Mouse (Mus musculus): ENCODE results near the gene Pdzk1ip1. TPM values are rescaled to one million over a fixed set of nuclear protein-coding genes. Genes with fewer than 3 reads are reported as not detected.

Pdzk1ip1 gene
- polyA plus RNA-seq, 1 experiment = 0.30 TPM

DNA sequence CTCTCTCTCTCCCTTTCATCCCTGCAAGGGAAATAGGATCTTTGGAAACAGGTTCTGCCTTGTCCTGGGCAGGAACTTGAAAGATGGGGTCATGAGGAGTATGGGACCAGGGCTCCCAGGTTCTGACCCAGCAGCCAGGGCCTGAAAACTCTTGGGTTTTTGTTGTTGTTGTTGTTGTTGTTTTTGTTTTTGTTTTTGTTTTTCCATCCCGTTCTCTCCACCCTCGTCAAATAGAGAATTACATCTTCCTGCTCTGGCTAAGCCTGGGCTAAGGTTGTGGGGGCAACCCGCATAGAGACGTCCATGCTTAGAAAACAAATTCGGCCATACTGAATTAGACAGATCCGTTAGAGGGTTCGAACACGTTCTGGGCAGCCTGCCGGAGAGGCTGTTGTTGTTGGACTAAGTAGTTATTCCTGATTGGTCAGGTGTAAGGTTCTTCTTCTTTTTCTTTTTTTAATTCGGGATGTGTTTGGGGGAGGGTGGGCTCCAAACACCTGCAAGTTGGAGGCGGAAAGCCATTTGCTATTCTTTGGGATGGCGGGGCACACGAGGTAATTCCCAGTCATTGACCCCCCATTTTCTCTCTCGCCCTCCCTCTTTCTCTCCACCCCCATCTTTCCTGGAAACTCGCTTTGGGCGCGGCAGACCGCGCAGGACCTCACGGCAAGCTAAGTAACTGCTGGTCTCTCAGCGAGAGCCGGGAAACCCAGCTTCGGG, 29.5 kb upstream of the Pdzk1ip1 start:
- TF ChIP-seq POLR2A (IDR thresholded peaks at IDR 0.05; ENCODE audit: insufficient read length, low read depth) (no peak), REST (IDR thresholded peaks at IDR 0.05; ENCODE audit: insufficient read depth, insufficient read length) (no peak), MYOG (IDR thresholded peaks at IDR 0.05; ENCODE audit: control insufficient read depth in 1 of 3, insufficient read depth in 1 of 3, insufficient read length in 2 of 3, low read depth in 2 of 3) (no peak), SRF (IDR thresholded peaks at IDR 0.05; ENCODE audit: control insufficient read depth, insufficient read length, low read depth) (no peak), USF1 (IDR thresholded peaks at IDR 0.05; ENCODE audit: low read depth) (no peak), TCF12 (IDR thresholded peaks at IDR 0.05; ENCODE audit: insufficient read depth, poor library complexity, severe bottlenecking) (no peak), MYOD1 (IDR thresholded peaks at IDR 0.05; ENCODE audit: control insufficient read depth in 1 of 3, insufficient read length in 2 of 3, low read depth in 2 of 3) (no peak), MAX (IDR thresholded peaks at IDR 0.05; ENCODE audit: low read depth) (no peak), CEBPB (IDR thresholded peaks at IDR 0.05; ENCODE audit: insufficient read depth, poor library complexity, severe bottlenecking) (no peak), POLR2AphosphoS2 (IDR thresholded peaks at IDR 0.05; ENCODE audit: insufficient read length, low read depth) (no peak), E2F4 (IDR thresholded peaks at IDR 0.05; ENCODE audit: insufficient read depth) (no peak), TCF3 (IDR thresholded peaks at IDR 0.05; ENCODE audit: insufficient read length, low read depth) (no peak)
- Histone ChIP-seq H3K36me3 (ENCODE audit: control insufficient read depth, insufficient read depth) (no peaks in the 10 kb centered on the region), H3ac (ENCODE audit: control insufficient read depth, insufficient read length) (no peak overlapping the region), H3K27me3 (ENCODE audit: control insufficient read depth, insufficient read depth, insufficient read length) (peaks cover 60% of the 10 kb centered on the region), H3K4me3 (no peak overlapping the region), H3K79me2 (ENCODE audit: control insufficient read depth, insufficient read depth) (no peaks in the 10 kb centered on the region), H3K4me2 (ENCODE audit: low read depth) (no peak overlapping the region)

DNA sequence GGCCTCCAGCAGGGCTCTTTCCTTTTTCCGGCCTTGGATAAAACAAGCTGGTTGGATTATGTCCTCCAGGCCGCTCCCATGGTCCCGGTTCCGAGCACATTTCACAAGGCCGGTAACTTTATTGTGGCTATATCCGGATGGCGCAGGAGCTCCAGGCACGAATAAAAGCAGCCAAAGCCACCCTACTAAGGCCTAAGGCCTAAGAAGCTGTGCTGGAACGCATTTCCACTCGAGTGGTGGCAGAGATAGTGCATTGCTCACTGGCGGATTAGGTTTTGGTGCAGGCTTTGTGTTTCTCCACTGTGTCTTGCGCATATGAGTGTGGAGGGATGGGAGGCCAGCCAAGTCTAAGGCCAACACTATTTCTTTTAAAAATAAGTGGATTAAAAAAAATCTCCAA, 28.6 kb upstream of the Pdzk1ip1 start:
- no peak overlapping the region for H3K4me3 ChIP-seq
- no peak for TF ChIP-seq MYOD1 (IDR thresholded peaks at IDR 0.05; ENCODE audit: control insufficient read depth in 1 of 3, insufficient read length in 2 of 3, low read depth in 2 of 3)
- H3K4me2 ChIP-seq (ENCODE audit: low read depth) = no peak overlapping the region

DNA sequence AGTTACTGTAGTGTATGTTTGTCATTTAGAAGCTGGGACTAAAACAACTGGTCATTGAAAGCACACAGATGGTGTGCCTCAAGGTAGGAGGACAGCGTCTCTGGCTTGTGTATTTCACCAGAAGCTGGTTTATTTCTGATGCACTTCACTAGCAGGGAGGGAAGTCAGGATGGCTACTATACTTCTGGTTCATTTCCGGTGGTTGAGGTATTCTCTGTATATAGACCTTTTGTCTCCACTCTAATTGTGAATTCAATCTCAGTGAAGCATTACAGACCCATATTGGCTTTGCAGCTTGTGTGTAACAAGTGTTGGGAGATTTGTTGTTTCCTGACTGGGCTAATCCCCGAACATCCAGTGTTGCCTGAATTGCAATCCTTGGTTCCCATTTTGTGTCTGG, 27.8 kb upstream of the Pdzk1ip1 start:
- peaks cover 73% of the 10 kb centered on the region for H3K27me3 ChIP-seq (ENCODE audit: control insufficient read depth, insufficient read depth, insufficient read length)
- H3K4me3 ChIP-seq = no peak overlapping the region
- no peak for TF ChIP-seq USF1 (IDR thresholded peaks at IDR 0.05; ENCODE audit: low read depth)
- TF ChIP-seq REST (IDR thresholded peaks at IDR 0.05; ENCODE audit: insufficient read depth, insufficient read length) = no peak
- no peak for TF ChIP-seq CEBPB (IDR thresholded peaks at IDR 0.05; ENCODE audit: insufficient read depth, poor library complexity, severe bottlenecking)
- no peak for TF ChIP-seq TCF12 (IDR thresholded peaks at IDR 0.05; ENCODE audit: insufficient read depth, poor library complexity, severe bottlenecking)
- no peak for TF ChIP-seq MYOG (IDR thresholded peaks at IDR 0.05; ENCODE audit: control insufficient read depth in 1 of 3, insufficient read depth in 1 of 3, insufficient read length in 2 of 3, low read depth in 2 of 3)
- no peak for TF ChIP-seq POLR2A (IDR thresholded peaks at IDR 0.05; ENCODE audit: insufficient read length, low read depth)
- TF ChIP-seq TCF3 (IDR thresholded peaks at IDR 0.05; ENCODE audit: insufficient read length, low read depth) = no peak
- TF ChIP-seq MAX (IDR thresholded peaks at IDR 0.05; ENCODE audit: low read depth) = no peak
- H3ac ChIP-seq (ENCODE audit: control insufficient read depth, insufficient read length) = no peak overlapping the region
- no peaks in the 10 kb centered on the region for H3K79me2 ChIP-seq (ENCODE audit: control insufficient read depth, insufficient read depth)
- H3K36me3 ChIP-seq (ENCODE audit: control insufficient read depth, insufficient read depth) = no peaks in the 10 kb centered on the region
- H3K4me2 ChIP-seq (ENCODE audit: low read depth) = no peak overlapping the region

More for the DNA sequence above, 28.6 kb upstream of the Pdzk1ip1 start:
- H3ac ChIP-seq (ENCODE audit: control insufficient read depth, insufficient read length) = no peak overlapping the region
- peaks cover 67% of the 10 kb centered on the region for H3K27me3 ChIP-seq (ENCODE audit: control insufficient read depth, insufficient read depth, insufficient read length)
- no peaks in the 10 kb centered on the region for H3K79me2 ChIP-seq (ENCODE audit: control insufficient read depth, insufficient read depth)
- no peaks in the 10 kb centered on the region for H3K36me3 ChIP-seq (ENCODE audit: control insufficient read depth, insufficient read depth)

DNA sequence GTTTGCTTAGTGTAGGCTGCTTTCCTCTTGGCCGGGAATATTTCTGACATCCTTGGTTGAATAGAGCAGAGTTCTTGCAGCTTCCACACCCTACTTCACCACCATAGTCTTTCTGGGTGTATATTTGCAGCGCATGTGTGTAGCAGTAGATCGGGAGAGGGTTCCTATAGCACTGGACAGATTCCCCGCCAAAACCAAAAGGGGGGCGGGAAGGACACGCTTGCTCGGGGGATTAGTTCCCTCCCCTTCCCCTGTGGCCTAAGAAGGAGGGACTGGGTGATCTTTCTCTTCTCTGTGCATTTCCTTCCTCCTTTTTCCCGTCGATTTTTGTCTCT, 26.0 kb upstream of the Pdzk1ip1 start:
- peak overlapping the region; percentile 50 for H3K4me2 ChIP-seq (ENCODE audit: low read depth)
- no peaks in the 10 kb centered on the region for H3K36me3 ChIP-seq (ENCODE audit: control insufficient read depth, insufficient read depth)
- H3K4me3 ChIP-seq = no peak overlapping the region
- no peaks in the 10 kb centered on the region for H3K79me2 ChIP-seq (ENCODE audit: control insufficient read depth, insufficient read depth)
- TF ChIP-seq MAX (IDR thresholded peaks at IDR 0.05; ENCODE audit: low read depth) (no peak), MYOG (IDR thresholded peaks at IDR 0.05; ENCODE audit: control insufficient read depth in 1 of 3, insufficient read depth in 1 of 3, insufficient read length in 2 of 3, low read depth in 2 of 3) (no peak), SRF (IDR thresholded peaks at IDR 0.05; ENCODE audit: control insufficient read depth, insufficient read length, low read depth) (no peak), E2F4 (IDR thresholded peaks at IDR 0.05; ENCODE audit: insufficient read depth) (no peak), TCF3 (IDR thresholded peaks at IDR 0.05; ENCODE audit: insufficient read length, low read depth) (no peak), USF1 (IDR thresholded peaks at IDR 0.05; ENCODE audit: low read depth) (no peak), POLR2A (IDR thresholded peaks at IDR 0.05; ENCODE audit: insufficient read length, low read depth) (no peak), REST (IDR thresholded peaks at IDR 0.05; ENCODE audit: insufficient read depth, insufficient read length) (no peak)
- peak overlapping the region; percentile 28 for H3ac ChIP-seq (ENCODE audit: control insufficient read depth, insufficient read length)
- H3K27me3 ChIP-seq (ENCODE audit: control insufficient read depth, insufficient read depth, insufficient read length) = peaks cover 63% of the 10 kb centered on the region

DNA sequence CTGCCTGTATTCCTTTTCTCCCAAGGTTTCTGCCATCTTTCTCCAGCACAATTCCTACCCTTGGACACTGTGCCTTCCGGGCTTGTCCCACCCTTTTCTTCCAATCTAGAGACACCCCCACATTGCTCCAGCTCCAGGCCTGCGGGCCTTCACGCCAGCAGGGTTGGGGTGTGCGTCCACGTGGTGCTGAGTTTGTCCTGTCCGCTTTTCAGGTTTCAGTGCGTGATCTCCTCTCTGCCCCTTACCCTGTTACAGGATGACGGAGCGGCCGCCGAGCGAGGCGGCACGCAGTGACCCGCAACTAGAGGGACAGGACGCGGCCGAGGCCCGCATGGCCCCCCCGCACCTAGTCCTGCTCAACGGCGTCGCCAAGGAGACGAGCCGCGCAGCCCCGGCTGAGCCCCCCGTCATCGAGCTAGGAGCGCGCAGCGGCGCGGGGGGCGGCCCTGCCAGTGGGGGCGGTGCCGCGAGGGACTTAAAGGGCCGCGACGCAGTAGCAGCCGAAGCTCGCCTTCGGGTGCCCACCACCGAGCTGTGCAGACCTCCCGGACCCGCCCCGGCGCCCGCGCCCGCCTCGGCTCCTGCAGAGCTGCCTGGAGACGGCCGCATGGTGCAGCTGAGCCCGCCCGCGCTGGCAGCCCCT, 25.5 kb upstream of the Pdzk1ip1 start:
- Histone ChIP-seq H3ac (ENCODE audit: control insufficient read depth, insufficient read length) (peak overlapping the region; percentile 28), H3K27me3 (ENCODE audit: control insufficient read depth, insufficient read depth, insufficient read length) (peaks cover 59% of the 10 kb centered on the region), H3K79me2 (ENCODE audit: control insufficient read depth, insufficient read depth) (no peaks in the 10 kb centered on the region), H3K36me3 (ENCODE audit: control insufficient read depth, insufficient read depth) (no peaks in the 10 kb centered on the region), H3K4me3 (no peak overlapping the region), H3K4me2 (ENCODE audit: low read depth) (peak overlapping the region; percentile 50)
- no peak for TF ChIP-seq E2F4 (IDR thresholded peaks at IDR 0.05; ENCODE audit: insufficient read depth)
- TF ChIP-seq REST (IDR thresholded peaks at IDR 0.05; ENCODE audit: insufficient read depth, insufficient read length) = no peak
- TF ChIP-seq USF1 (IDR thresholded peaks at IDR 0.05; ENCODE audit: low read depth) = no peak
- TF ChIP-seq TCF3 (IDR thresholded peaks at IDR 0.05; ENCODE audit: insufficient read length, low read depth) = no peak
